Mouse (Mus musculus): ENCODE measurements around the gene Atp6v1g2. TPM values are rescaled to one million over a fixed set of nuclear protein-coding genes. Genes with fewer than 3 reads are reported as not detected.

The Atp6v1g2 gene
- total RNA-seq, 2 experiments from 2014 or later, result 8.0 to 9.3 TPM

Small RNA genes lying within 50 kb of the gene (microRNA-seq; reads per million reads assigned to microRNA genes)
- gene Mir6973a (0 reads per million in 2 experiments), gene Mir6974 (0 reads per million in 2 experiments), gene Mir6975 (2.9 to 3.1 reads per million in 2 experiments), gene Mir8094 (1.2 to 1.4 reads per million in 2 experiments)

Other genes with a start within 250 kb of the Atp6v1g2 start
- gene Vars, start 232.7 kb upstream of the Atp6v1g2 start, total RNA-seq (2021), result 10 to 100 TPM; 46.7 to 49.0 TPM
- gene Vwa7, start 217.1 kb upstream of the Atp6v1g2 start, total RNA-seq (2021), result 1 to 10 TPM; 1.6 to 1.8 TPM
- gene Sapcd1, start 205.6 kb upstream of the Atp6v1g2 start, total RNA-seq (2021), result 1 to 10 TPM in 1 of 2 experiments, under 1 TPM in 1; 0.74 to 1.3 TPM
- 1 to 10 TPM; 4.0 to 6.5 TPM for gene Msh5, start 186.9 kb upstream of the Atp6v1g2 start, total RNA-seq (2021)
- 100 to 1,000 TPM; 166 to 167 TPM for gene Clic1, start 183.7 kb upstream of the Atp6v1g2 start, total RNA-seq (2021)
- gene Ddah2, start 174.6 kb upstream of the Atp6v1g2 start, total RNA-seq (2021), result 100 to 1,000 TPM; 104 to 106 TPM
- not detected for gene Ly6g6c, start 168.3 kb upstream of the Atp6v1g2 start, total RNA-seq (2021)
- gene Mpig6b, start 167.5 kb upstream of the Atp6v1g2 start, total RNA-seq (2021), result under 1 TPM in 1 of 2 experiments, not detected in 1; 0.47 TPM
- not detected for gene Ly6g6e, start 156.8 kb upstream of the Atp6v1g2 start, total RNA-seq (2021)
- gene Ly6g6d, start 155.6 kb upstream of the Atp6v1g2 start, total RNA-seq (2021), result 1 to 10 TPM; 1.6 to 2.4 TPM
- not detected for gene Ly6g6f, start 148.1 kb upstream of the Atp6v1g2 start, total RNA-seq (2021)
- gene Abhd16a, start 144.4 kb upstream of the Atp6v1g2 start, total RNA-seq (2021), result 10 to 100 TPM; 50.6 to 53.5 TPM
- gene Ly6g5c, start 125.4 kb upstream of the Atp6v1g2 start, total RNA-seq (2021), result not detected
- gene Ly6g5b, start 118.2 kb upstream of the Atp6v1g2 start, total RNA-seq (2021), result under 1 TPM; 0.52 to 0.62 TPM
- 1 to 10 TPM; 6.0 to 6.2 TPM for gene Gpank1, start 112.2 kb upstream of the Atp6v1g2 start, total RNA-seq (2021)
- 100 to 1,000 TPM; 189 to 196 TPM for gene Csnk2b, start 111.6 kb upstream of the Atp6v1g2 start, total RNA-seq (2021)
- 10 to 100 TPM; 26.6 to 27.3 TPM for gene D17H6S53E, start 107.3 kb upstream of the Atp6v1g2 start, total RNA-seq (2021)
- not detected for gene Apom, start 101.6 kb upstream of the Atp6v1g2 start, total RNA-seq (2021)
- 100 to 1,000 TPM; 318 to 321 TPM for gene Bag6, start 98.5 kb upstream of the Atp6v1g2 start, total RNA-seq (2021)
- 100 to 1,000 TPM; 248 to 251 TPM for gene Prrc2a, start 68.8 kb upstream of the Atp6v1g2 start, total RNA-seq (2021)
- 1 to 10 TPM; 2.9 to 3.4 TPM for gene Aif1, start 57.6 kb upstream of the Atp6v1g2 start, total RNA-seq (2021)
- gene Lst1, start 45.2 kb upstream of the Atp6v1g2 start, total RNA-seq (2021), result 1 to 10 TPM; 4.2 to 4.8 TPM
- gene Ltb, start 39.2 kb upstream of the Atp6v1g2 start, total RNA-seq (2021), result 1 to 10 TPM in 1 of 2 experiments, under 1 TPM in 1; 0.81 to 1.0 TPM
- 1 to 10 TPM in 1 of 2 experiments, under 1 TPM in 1; 0.76 to 1.3 TPM for gene Tnf, start 31.7 kb upstream of the Atp6v1g2 start, total RNA-seq (2021)
- gene Lta, start 28.3 kb upstream of the Atp6v1g2 start, total RNA-seq (2021), result under 1 TPM; 0.26 to 0.32 TPM
- gene Gm16181, start 12.8 kb upstream of the Atp6v1g2 start, total RNA-seq (2021), result under 1 TPM in 1 of 2 experiments, not detected in 1; 0.52 TPM
- 10 to 100 TPM; 10.8 to 11.0 TPM for gene Nfkbil1, start 2.1 kb downstream of the Atp6v1g2 start, total RNA-seq (2021)
- gene Ddx39b, start 8.1 kb downstream of the Atp6v1g2 start, total RNA-seq (2021), result 100 to 1,000 TPM; 221 to 230 TPM
- 10 to 100 TPM; 45.9 to 50.4 TPM for gene H2-D1, start 29.1 kb downstream of the Atp6v1g2 start, total RNA-seq (2021)
- gene H2-Q1, start 86.7 kb downstream of the Atp6v1g2 start, total RNA-seq (2021), result under 1 TPM; 0.43 to 0.55 TPM
- gene H2-Q2, start 108.6 kb downstream of the Atp6v1g2 start, total RNA-seq (2021), result under 1 TPM; 0.64 to 0.77 TPM
- 1 to 10 TPM; 8.0 TPM for gene H2-Q4, start 146.0 kb downstream of the Atp6v1g2 start, total RNA-seq (2021)
- under 1 TPM; 0.21 to 0.52 TPM for gene H2-Q6, start 191.2 kb downstream of the Atp6v1g2 start, total RNA-seq (2021)
- gene H2-Q7, start 205.5 kb downstream of the Atp6v1g2 start, total RNA-seq (2021), result under 1 TPM; 0.69 to 0.92 TPM
- under 1 TPM; 0.19 to 0.36 TPM for gene H2-Q10, start 236.4 kb downstream of the Atp6v1g2 start, total RNA-seq (2021)

Measured in heart, postnatal 4 days (tissue).